Mouse (Mus musculus) lung, adult 2 months (tissue): ENCODE results near the gene Muc1.

Experiments
- CTCF ChIP-seq: fragments of 200-500 bp; IDR thresholded peaks from 2 replicates; pipeline ENCODE4 v1.5.1; 2011; ENCODE audit warnings: mild to moderate bottlenecking, low read length, control low read depth; ENCODE audit not compliant: insufficient read depth
- POLR2A ChIP-seq: fragments of 200-500 bp; IDR thresholded peaks from 2 replicates; pipeline ENCODE4 v1.6.1; 2011; ENCODE audit warnings: low read depth, mild to moderate bottlenecking, control low read depth, low read length, borderline replicate concordance; ENCODE audit errors: extremely low read depth

DNA sequence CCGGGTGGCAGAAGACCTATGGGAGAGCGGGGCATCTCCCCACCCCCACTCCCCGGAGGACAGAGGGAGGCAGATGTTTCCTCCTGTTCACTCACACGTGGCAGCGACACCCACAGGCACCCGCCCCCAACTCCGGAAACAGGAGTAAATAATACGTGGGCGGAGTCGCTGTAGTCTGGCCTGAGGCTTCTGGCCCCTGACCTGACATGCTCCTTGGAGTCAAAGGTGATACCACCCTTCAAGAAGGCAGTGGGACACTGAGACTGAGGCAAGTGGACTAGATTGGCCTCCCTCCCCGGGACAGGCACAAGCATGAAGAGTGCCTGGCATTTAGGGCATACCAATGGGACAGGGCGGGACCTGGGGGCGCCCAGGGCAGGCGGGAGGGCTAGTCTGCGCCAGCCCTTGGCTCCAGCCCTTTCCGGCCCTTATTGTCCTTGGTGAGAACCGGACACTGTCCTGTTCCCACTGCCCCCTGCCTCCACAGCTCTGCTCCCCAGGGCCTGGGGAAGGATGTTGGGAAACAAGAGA is 22.6 kb downstream of the Muc1 start:
- TF ChIP-seq CTCF (no peak), POLR2A (peak; percentile 69; the same call in 1 of the 2 replicates)
